Mouse (Mus musculus): ENCODE results near the gene Agpat1. TPM values are rescaled to one million over a fixed set of nuclear protein-coding genes. Genes with fewer than 3 reads are reported as not detected.

Gene Agpat1
- polyA plus RNA-seq, 1 experiment from 2014 or later: 88.6 TPM

- no peak overlapping the region for H3K9ac ChIP-seq (ENCODE audit: low read length)
- 79% methylated on average over 11 of the region's 11 CpGs for WGBS
- H3K4me1 ChIP-seq (ENCODE audit: control insufficient read depth, insufficient read depth, low read length): no peaks in the 10 kb centered on the region
- H3K4me2 ChIP-seq (ENCODE audit: low read length): no peak overlapping the region
- no peaks in the 10 kb centered on the region for H3K9me3 ChIP-seq (replicated peaks; ENCODE audit: control insufficient read depth, low read length)
- H3K36me3 ChIP-seq (ENCODE audit: control insufficient read depth, insufficient read depth, low read length): no peaks in the 10 kb centered on the region
- no peak for ATAC-seq
- H3K4me3 ChIP-seq (ENCODE audit: low read depth, low read length): no peak overlapping the region
- no peak overlapping the region for H3K27ac ChIP-seq (ENCODE audit: low read depth, low read length)
- DNase-seq (ENCODE audit: low spot score): no peak
- H3K27me3 ChIP-seq (replicated peaks; ENCODE audit: control insufficient read depth, insufficient read depth, low read length): no peaks in the 10 kb centered on the region
Observed at GRCm38 (mm10) chr17:34563354-34563753, 40.7 kb upstream of the Agpat1 start.

- Histone ChIP-seq H3K4me3 (ENCODE audit: low read depth, low read length) (no peak within 1 kb of the TSS), H3K4me2 (ENCODE audit: low read length) (no peak within 1 kb of the TSS), H3K9ac (ENCODE audit: low read length) (no peak within 1 kb of the TSS), H3K9me3 (replicated peaks; ENCODE audit: control insufficient read depth, low read length) (no peaks in the 10 kb centered on the region), H3K36me3 (ENCODE audit: control insufficient read depth, insufficient read depth, low read length) (no peaks in the 10 kb centered on the region), H3K27ac (ENCODE audit: low read depth, low read length) (0 out of 2 replicates have a peak within 1 kb of the TSS, but pooled peaks have one; percentile 5), H3K4me1 (ENCODE audit: control insufficient read depth, insufficient read depth, low read length) (no peaks in the 10 kb centered on the region), H3K27me3 (replicated peaks; ENCODE audit: control insufficient read depth, insufficient read depth, low read length) (no peaks in the 10 kb centered on the region)
- DNase-seq (ENCODE audit: low spot score) (no peak), ATAC-seq (no peak)
- WGBS: 21% methylated on average over 6 of the region's 6 CpGs
Observed at GRCm38 (mm10) chr17:34564003-34564421, 40.0 kb upstream of the Agpat1 start, which contains the start of gene Notch4. Notch4 (plus strand) TSS chr17:34564268.

GRCm38 (mm10) chr17:34564796-34565195 lies 39.3 kb upstream of the Agpat1 start:
- no peaks in the 10 kb centered on the region for H3K27me3 ChIP-seq (replicated peaks; ENCODE audit: control insufficient read depth, insufficient read depth, low read length)
- H3K4me2 ChIP-seq (ENCODE audit: low read length): no peak overlapping the region
- no peaks in the 10 kb centered on the region for H3K4me1 ChIP-seq (ENCODE audit: control insufficient read depth, insufficient read depth, low read length)
- H3K27ac ChIP-seq (ENCODE audit: low read depth, low read length): 0 out of 2 replicates have a peak overlapping the region, but pooled peaks have one; percentile 5
- no peaks in the 10 kb centered on the region for H3K9me3 ChIP-seq (replicated peaks; ENCODE audit: control insufficient read depth, low read length)
- 66% methylated on average over 3 of the region's 3 CpGs for WGBS
- H3K4me3 ChIP-seq (ENCODE audit: low read depth, low read length): no peak overlapping the region
- H3K36me3 ChIP-seq (ENCODE audit: control insufficient read depth, insufficient read depth, low read length): no peaks in the 10 kb centered on the region
- ATAC-seq: no peak
- no peak for DNase-seq (ENCODE audit: low spot score)
- no peak overlapping the region for H3K9ac ChIP-seq (ENCODE audit: low read length)

GRCm38 (mm10) chr17:34567311-34567710 lies 36.8 kb upstream of the Agpat1 start:
- no peaks in the 10 kb centered on the region for H3K9me3 ChIP-seq (replicated peaks; ENCODE audit: control insufficient read depth, low read length)
- no peaks in the 10 kb centered on the region for H3K4me1 ChIP-seq (ENCODE audit: control insufficient read depth, insufficient read depth, low read length)
- no peak for ATAC-seq
- H3K9ac ChIP-seq (ENCODE audit: low read length): no peak overlapping the region
- no peak for DNase-seq (ENCODE audit: low spot score)
- H3K36me3 ChIP-seq (ENCODE audit: control insufficient read depth, insufficient read depth, low read length): no peaks in the 10 kb centered on the region
- WGBS: 69% methylated on average over 9 of the region's 9 CpGs
- H3K4me3 ChIP-seq (ENCODE audit: low read depth, low read length): no peak overlapping the region
- H3K27ac ChIP-seq (ENCODE audit: low read depth, low read length): no peak overlapping the region
- H3K4me2 ChIP-seq (ENCODE audit: low read length): no peak overlapping the region
- no peaks in the 10 kb centered on the region for H3K27me3 ChIP-seq (replicated peaks; ENCODE audit: control insufficient read depth, insufficient read depth, low read length)

GRCm38 (mm10) chr17:34568421-34568820 lies 35.6 kb upstream of the Agpat1 start:
- Histone ChIP-seq H3K36me3 (ENCODE audit: control insufficient read depth, insufficient read depth, low read length) (no peaks in the 10 kb centered on the region), H3K27me3 (replicated peaks; ENCODE audit: control insufficient read depth, insufficient read depth, low read length) (no peaks in the 10 kb centered on the region), H3K9me3 (replicated peaks; ENCODE audit: control insufficient read depth, low read length) (no peaks in the 10 kb centered on the region), H3K27ac (ENCODE audit: low read depth, low read length) (no peak overlapping the region), H3K4me1 (ENCODE audit: control insufficient read depth, insufficient read depth, low read length) (no peaks in the 10 kb centered on the region), H3K4me2 (ENCODE audit: low read length) (no peak overlapping the region), H3K9ac (ENCODE audit: low read length) (no peak overlapping the region), H3K4me3 (ENCODE audit: low read depth, low read length) (no peak overlapping the region)
- WGBS: 74% methylated on average over 13 of the region's 13 CpGs
- ATAC-seq: no peak
- DNase-seq (ENCODE audit: low spot score): no peak

- Histone ChIP-seq H3K27me3 (replicated peaks; ENCODE audit: control insufficient read depth, insufficient read depth, low read length) (no peaks in the 10 kb centered on the region), H3K9me3 (replicated peaks; ENCODE audit: control insufficient read depth, low read length) (no peaks in the 10 kb centered on the region), H3K4me2 (ENCODE audit: low read length) (no peak overlapping the region), H3K9ac (ENCODE audit: low read length) (no peak overlapping the region), H3K4me3 (ENCODE audit: low read depth, low read length) (no peak overlapping the region), H3K27ac (ENCODE audit: low read depth, low read length) (no peak overlapping the region), H3K4me1 (ENCODE audit: control insufficient read depth, insufficient read depth, low read length) (no peaks in the 10 kb centered on the region), H3K36me3 (ENCODE audit: control insufficient read depth, insufficient read depth, low read length) (no peaks in the 10 kb centered on the region)
- no peak for ATAC-seq
- WGBS: 69% methylated on average over 4 of the region's 4 CpGs
- no peak for DNase-seq (ENCODE audit: low spot score)
Observed at GRCm38 (mm10) chr17:34569919-34570318, 34.1 kb upstream of the Agpat1 start.

- H3K27ac ChIP-seq (ENCODE audit: low read depth, low read length): no peak overlapping the region
- no peaks in the 10 kb centered on the region for H3K27me3 ChIP-seq (replicated peaks; ENCODE audit: control insufficient read depth, insufficient read depth, low read length)
- 9% methylated on average over 5 of the region's 5 CpGs for WGBS
- H3K4me2 ChIP-seq (ENCODE audit: low read length): no peak overlapping the region
- no peak overlapping the region for H3K4me3 ChIP-seq (ENCODE audit: low read depth, low read length)
- DNase-seq (ENCODE audit: low spot score): no peak
- no peak overlapping the region for H3K9ac ChIP-seq (ENCODE audit: low read length)
- no peaks in the 10 kb centered on the region for H3K4me1 ChIP-seq (ENCODE audit: control insufficient read depth, insufficient read depth, low read length)
- H3K9me3 ChIP-seq (replicated peaks; ENCODE audit: control insufficient read depth, low read length): no peaks in the 10 kb centered on the region
- ATAC-seq: no peak
- no peaks in the 10 kb centered on the region for H3K36me3 ChIP-seq (ENCODE audit: control insufficient read depth, insufficient read depth, low read length)
Observed at GRCm38 (mm10) chr17:34571875-34572274, 32.2 kb upstream of the Agpat1 start.

GRCm38 (mm10) chr17:34572361-34572760 lies 31.7 kb upstream of the Agpat1 start:
- Histone ChIP-seq H3K9ac (ENCODE audit: low read length) (no peak overlapping the region), H3K4me3 (ENCODE audit: low read depth, low read length) (no peak overlapping the region), H3K4me1 (ENCODE audit: control insufficient read depth, insufficient read depth, low read length) (no peaks in the 10 kb centered on the region), H3K27ac (ENCODE audit: low read depth, low read length) (no peak overlapping the region), H3K36me3 (ENCODE audit: control insufficient read depth, insufficient read depth, low read length) (no peaks in the 10 kb centered on the region), H3K27me3 (replicated peaks; ENCODE audit: control insufficient read depth, insufficient read depth, low read length) (no peaks in the 10 kb centered on the region), H3K4me2 (ENCODE audit: low read length) (no peak overlapping the region), H3K9me3 (replicated peaks; ENCODE audit: control insufficient read depth, low read length) (no peaks in the 10 kb centered on the region)
- DNase-seq (ENCODE audit: low spot score) (no peak), ATAC-seq (no peak)
- 14% methylated on average over 15 of the region's 15 CpGs for WGBS

- DNase-seq (ENCODE audit: low spot score): no peak
- Histone ChIP-seq H3K27ac (ENCODE audit: low read depth, low read length) (no peak overlapping the region), H3K27me3 (replicated peaks; ENCODE audit: control insufficient read depth, insufficient read depth, low read length) (no peaks in the 10 kb centered on the region), H3K9ac (ENCODE audit: low read length) (no peak overlapping the region), H3K4me2 (ENCODE audit: low read length) (no peak overlapping the region), H3K4me3 (ENCODE audit: low read depth, low read length) (no peak overlapping the region), H3K9me3 (replicated peaks; ENCODE audit: control insufficient read depth, low read length) (no peaks in the 10 kb centered on the region), H3K36me3 (ENCODE audit: control insufficient read depth, insufficient read depth, low read length) (no peaks in the 10 kb centered on the region), H3K4me1 (ENCODE audit: control insufficient read depth, insufficient read depth, low read length) (no peaks in the 10 kb centered on the region)
- WGBS: 67% methylated on average over 5 of the region's 5 CpGs
- no peak for ATAC-seq
Observed at GRCm38 (mm10) chr17:34576577-34576976, 27.5 kb upstream of the Agpat1 start.
